Mouse (Mus musculus) embryo, embryonic 10.5 days (tissue): Measurements from ENCODE around the gene Polr2b.

Experiments
- DNase-seq: peaks from one replicate; pipeline ENCODE4 v3.0.0-alpha.2; 2015; ENCODE audit warnings: low spot score

Gene Polr2b

DNA sequence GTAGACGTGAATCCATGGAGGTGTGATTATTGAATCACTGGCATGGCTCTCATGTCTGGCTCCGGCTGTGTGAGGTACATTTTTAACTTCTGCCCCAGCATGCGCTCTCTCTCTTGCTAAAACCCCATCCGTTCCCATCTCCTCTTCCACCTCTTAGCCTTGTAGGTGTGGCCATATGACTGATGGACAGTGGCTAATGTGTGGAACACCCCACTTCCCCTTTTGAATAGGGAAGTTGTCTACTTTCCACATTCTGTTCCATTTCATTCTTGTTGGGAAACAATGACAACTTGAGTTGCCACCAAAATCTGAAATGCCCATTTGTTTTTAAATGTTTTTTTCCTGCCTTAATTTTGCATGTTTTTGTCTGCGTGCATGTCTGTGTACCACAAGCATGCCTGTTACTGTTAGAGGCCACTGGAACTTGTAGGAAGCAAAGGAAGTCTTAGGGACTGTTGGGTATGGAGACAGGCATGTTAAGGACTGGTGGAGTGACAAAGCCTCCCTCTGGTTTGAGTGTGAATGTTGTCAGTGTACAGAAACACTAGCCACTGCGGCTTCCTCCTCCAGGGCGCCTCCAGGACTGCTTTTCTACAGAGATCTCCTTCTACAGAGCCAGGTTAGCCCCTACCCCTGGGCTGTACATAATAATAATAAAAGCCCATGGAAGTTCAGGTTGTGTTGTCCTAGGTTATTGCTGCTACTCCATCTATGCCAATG lies 17.0 kb upstream of the Polr2b start:
- DNase-seq: no peak

DNA sequence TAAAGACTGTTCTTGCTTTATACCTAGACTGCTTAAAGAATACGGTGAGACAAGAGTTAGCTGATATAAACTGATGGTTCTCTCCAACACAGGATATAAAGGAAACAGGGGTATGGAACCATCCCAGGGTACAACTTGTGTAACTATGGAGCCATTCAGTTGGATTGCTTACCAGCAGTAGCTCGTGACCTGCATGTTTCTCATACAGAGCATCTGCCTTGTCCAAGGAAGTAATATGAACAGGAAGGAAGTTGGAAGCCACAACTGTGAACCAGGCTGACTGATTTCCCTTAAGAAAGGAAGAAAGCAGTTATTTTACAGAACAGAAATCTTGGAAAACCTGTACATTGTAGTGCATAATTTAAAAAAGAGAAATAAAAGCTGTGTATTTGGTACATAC lies 10.5 kb upstream of the Polr2b start:
- DNase-seq: no peak

DNA sequence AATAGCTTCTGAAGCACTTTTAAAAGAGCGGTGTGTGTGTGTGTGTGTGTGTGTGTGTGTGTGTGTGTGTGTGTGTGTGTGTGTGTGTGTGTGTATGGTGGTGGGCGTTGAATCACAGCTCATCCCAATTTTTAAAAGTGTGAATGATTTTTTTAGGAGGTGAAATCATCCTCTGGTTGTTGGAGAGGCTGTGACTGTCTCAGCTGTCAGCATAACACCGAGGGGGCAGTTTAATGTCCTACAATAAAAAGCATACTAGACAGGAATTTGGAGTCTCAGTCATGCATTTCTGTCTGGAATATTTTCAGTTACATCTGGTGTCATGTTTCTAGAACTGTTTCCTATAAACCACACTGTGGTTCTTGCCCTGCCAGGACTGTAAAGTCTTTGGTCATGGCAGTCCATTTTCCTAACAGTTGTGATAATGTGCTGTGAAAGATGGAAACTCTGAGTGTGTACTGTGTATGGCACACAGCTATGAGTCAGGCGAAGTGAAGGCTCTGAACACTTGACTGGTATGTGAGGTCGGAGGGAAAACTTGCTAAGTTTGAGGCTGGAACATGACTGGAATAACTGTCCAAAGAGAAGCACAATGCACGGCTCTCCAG lies 8.5 kb upstream of the Polr2b start:
- DNase-seq: no peak

DNA sequence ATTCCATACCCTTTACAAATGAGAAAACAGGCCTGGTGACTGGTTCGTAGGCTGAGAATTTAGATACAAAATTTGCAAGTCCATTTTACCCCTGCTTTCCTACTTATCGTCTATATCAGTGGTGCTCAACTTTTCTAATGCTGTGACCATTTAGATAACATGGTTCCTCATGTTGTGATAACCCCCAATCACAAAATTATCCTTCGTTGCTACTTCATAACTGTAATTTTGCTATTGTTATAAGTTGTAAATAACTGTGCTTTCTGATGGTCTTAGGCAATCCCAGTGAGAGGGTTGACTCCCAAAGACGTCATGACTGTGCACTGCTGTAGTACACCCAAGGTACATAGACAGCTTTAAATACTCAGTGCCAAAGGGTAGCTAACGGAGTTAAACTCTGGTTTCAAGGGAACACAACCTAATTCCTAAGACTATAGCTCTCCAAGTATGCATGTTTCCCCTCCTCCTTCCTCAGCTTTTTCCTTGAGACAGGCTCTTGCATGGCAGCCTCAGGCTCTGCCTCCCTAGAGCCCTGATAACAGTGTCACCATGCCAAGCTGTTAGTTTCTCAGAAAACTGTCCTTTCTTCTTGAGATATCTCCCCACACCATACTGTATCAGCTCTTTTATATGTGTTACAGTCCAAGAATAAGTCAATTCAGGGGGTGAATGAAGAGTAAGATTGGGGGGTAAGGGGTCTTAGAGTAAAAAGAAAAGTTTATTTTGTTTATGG lies 2.0 kb upstream of the Polr2b start:
- no peak for DNase-seq

DNA sequence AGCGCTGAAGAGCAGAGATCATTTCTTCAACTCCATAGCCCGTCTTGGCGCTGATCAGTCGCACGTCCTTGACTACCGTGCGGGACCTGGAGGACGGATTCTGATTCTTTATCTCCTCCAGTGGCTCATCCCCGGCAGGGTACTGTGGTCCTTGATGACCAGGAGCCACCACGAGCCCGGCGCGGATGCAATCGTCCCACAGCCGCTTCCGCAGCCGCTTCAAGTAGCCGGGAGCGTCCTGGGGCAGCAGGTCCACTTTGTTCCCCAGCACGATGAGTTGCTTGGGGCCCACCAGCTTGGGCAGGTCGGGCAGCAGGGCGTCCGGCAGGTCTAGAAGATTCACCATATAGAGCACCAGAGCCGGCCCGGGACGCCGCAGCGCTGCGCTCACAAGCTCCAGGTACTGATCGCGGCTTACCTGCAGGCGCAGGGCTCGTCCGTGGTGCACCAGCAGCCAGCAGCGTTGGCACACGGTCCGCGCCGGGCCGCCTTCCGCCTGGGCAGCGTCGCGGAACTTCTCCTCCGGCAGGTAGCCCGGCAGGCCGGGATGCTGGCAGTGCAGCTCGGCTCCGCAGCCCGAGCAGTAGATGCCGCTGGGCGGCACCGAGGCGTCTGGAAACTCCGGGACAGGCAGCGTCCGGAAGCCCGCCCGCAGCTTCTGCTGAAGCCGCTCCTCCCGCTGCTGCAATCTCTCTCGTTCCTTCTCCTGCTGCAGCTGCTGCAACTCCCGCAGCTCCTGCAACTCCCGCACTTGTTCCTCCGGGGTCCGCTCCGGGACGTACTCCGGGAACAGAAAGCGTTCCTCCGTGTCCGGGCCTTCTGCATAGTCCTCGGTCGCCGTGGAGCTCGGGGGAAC lies 668 bp upstream of the Polr2b start:
- peak; percentile 43 for DNase-seq

DNA sequence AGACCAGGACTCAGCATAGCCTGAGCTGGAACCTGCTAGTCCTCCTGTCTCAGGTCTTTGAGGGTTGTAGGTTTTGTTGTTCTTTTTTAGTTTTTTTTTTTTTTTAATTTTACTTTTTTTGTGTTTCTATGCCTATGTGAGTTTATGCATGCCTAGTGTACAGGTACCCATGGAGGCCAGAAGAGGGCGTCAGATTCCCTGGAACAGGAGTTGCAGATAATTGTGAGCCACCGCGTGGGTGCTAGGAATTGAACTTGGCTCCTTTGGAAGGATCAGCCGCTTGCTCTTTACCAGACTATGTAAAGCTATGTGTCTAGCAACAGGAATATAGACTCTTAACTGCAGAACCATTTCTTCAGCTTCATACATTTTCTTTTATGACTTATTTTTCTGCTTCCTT lies 4.3 kb downstream of the Polr2b start:
- DNase-seq: no peak

DNA sequence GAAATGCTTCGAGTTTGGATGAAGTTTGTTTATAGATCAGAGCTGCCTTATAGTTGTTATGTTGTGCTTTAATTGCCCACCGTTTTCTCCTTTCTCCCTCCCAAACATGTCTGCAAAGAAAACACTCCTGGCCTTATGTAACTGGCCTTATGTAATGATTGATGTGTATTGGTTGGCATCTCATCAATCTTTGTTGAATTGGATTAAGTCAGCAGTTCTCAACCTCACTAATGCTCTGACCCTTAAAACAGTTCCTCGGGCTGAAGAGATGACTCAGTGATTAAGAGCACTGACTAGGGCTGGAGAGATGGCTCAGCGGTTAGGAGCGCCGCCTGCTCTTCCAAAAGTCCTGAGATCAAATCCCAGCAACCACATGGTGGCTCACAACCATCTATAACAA lies 5.0 kb downstream of the Polr2b start:
- DNase-seq: no peak

DNA sequence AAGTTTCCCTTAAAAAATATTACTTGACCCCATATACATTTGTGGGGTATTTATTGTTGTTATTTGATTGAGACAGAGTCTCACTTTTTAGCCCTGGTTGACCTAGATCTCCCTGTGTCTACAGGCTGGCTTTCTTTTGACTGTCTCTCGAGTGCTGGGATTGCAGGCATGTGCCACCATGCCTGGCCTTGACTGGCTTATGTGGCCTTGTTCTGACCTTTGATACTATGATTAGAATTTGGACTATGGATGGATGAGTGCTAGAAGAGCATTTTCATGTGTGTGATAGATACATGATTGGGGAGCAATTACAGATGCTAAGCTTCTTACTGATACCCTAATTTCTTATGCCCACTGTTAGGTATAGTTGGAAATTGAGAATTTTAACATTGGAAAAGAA lies 15.0 kb downstream of the Polr2b start:
- no peak for DNase-seq

DNA sequence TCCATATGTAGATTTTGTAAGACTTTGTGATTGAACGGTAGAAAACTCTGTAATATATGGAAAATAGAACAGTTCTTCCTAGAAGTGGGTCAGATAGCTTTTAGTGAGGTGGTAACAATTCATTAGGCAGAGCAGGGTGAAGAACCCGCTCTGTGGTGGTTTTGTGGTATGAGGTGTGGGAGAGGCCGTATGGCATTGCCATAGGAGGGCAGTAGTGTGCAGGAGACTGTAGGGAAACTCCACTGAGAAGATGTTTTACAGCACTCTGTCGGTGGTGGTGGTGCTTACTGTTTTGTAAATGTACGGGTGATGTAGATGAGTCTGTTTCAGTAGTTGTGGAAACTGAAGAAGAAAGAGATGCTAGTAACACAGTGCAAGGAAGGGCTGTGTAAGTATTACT lies 20.2 kb downstream of the Polr2b start:
- no peak for DNase-seq

DNA sequence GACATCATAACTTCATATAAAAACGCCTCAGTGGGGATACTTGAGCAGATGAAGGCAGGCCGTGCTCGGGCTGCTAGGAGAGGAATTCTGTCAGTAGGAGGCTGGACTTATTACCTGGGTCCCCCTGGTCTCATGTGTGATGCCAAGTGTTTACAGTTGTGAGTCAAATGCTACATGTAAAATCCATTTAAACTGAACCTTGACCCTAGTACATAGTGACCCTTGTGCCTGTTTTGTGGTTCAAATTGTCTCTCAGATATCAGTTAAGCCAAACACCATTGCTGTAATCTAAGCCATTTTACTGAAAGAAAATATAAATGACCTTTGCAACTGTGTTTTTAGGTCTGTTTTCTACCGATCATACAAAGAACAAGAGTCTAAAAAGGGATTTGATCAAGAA lies 30.1 kb downstream of the Polr2b start:
- no peak for DNase-seq

DNA sequence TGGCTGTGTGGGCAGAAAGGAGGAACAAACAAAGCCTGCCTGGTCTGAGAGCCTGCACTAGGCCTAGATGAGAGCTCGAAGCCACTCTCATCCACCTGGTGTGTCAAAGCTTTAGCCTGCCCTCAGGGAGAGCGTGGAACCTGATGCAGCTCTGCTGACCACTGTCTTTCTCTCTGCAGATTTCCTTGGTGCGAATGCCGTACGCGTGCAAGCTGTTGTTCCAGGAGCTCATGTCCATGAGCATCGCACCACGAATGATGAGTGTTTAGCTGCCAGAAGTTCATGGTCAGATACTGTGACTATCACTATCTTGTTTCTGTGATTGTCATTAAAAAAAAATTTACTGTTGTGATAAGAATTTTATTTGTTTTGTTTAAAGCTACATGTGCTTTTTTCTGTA lies 39.0 kb downstream of the Polr2b start:
- no peak for DNase-seq

DNA sequence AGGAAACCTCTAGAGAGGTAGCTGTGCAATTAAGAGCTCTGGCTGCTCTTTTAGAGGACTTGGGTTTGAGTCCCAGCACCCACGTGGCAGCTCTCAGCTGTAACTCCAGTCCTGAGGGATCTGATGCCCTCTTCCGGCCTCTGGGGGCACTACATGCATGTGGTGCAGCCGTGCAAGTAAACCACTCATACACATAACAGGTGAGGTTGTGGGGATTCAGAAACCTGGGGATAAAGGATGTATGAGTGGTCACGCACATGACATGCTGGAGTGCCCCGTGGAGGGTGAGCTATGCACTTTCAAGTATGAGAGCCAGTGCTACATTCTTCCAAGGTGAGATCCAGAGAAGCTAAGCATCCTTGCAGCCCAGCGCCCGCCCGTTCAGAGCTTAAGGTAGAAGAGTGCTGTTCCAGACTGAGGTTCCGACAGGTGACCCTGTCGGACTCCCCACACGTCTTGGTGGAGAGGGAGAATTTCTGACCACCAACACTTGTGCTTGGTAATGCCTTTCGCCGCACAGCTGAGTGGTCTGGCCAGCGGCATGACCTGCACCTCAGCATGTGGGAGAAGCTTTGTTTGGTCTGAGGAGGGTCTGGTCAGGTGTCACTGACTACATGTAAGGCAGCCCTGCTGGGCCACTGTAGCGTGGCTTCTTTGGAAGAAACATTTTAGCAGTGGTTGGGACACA lies 40.2 kb downstream of the Polr2b start:
- no peak for DNase-seq

DNA sequence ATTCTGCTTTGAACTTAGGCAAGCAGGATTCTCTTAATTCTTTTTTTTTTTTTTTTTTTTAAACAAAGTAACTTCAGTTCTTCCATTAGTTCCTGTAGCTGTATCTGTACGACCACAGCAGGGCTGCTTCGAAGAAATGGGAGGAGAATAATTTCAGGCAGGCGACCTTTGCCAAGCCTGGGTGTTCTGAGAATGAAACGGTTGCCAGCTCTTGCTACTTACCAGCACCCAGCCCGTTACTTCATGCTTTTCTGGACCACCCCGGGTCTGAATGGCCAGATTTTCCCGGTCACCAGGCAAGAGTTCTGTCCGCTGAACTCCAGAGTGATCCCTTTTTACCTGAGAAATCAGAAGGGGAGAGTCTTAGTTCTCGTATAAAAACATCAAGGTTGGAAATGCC lies 41.7 kb downstream of the Polr2b start:
- DNase-seq: no peak

DNA sequence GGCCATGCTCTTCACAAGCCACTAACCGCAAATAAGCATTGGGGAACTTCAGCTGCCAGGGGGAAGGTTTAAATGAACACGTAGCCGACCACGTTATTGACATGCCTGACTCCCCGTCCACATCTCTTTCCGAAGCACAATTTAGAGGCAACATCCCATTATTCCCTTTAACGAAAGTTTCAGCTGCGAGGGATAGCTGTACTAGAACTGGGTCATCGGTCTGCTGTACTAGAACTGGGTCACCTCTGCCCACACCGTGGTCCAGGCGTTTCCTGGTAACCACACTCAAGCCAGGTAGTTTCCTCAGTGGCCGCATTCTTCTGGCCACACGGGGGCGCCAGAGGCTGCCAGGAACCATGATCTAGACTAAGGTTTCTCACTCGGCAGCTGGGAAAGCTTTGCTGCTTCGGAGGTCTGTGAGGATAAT lies 44.4 kb downstream of the Polr2b start:
- peak; percentile 93 for DNase-seq

DNA sequence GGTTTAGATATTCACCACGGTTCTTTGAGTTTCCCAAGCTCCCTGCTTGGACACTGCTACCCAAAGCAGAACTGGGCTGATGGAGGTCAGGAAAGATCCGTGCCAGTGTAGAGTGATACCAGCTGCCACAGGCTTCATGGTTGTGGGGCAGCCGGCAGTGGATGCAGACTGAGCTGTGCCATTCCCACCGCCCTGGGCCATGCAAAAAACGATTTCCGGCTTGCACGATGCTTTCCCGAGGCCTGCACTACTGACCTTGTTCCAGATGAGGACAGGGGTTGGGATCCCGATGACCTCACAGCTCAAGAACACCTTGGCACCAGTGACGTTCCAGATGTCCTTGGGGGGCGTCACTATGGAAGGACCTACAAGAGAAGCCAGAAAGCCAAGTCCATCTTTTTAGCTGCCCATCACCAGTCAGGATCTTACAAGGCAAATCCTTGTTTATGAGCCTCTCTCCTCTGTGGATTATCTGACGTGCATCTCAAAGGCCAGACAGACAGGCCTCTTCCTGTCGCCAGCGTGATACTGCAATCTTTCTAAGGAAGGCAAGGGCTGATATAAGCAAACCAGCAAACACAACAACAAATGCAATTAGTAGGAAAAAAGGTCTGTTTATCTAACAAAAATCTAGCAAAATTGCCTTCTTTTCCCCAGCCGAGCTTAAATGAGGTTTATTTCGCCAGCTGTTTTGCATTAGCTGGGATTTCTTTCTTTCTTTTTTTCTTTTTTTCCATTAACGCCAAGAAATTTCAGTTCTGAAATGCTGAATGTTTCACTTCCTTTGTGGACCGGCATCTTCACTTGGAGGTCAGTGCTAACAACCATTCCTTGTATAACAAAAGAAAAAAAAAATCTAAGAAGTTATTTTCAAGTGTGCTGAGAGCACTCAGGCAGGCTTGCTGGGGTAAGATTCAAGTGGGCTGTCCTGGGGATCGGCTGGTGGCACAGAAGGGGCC lies 45.6 kb downstream of the Polr2b start:
- no peak for DNase-seq

DNA sequence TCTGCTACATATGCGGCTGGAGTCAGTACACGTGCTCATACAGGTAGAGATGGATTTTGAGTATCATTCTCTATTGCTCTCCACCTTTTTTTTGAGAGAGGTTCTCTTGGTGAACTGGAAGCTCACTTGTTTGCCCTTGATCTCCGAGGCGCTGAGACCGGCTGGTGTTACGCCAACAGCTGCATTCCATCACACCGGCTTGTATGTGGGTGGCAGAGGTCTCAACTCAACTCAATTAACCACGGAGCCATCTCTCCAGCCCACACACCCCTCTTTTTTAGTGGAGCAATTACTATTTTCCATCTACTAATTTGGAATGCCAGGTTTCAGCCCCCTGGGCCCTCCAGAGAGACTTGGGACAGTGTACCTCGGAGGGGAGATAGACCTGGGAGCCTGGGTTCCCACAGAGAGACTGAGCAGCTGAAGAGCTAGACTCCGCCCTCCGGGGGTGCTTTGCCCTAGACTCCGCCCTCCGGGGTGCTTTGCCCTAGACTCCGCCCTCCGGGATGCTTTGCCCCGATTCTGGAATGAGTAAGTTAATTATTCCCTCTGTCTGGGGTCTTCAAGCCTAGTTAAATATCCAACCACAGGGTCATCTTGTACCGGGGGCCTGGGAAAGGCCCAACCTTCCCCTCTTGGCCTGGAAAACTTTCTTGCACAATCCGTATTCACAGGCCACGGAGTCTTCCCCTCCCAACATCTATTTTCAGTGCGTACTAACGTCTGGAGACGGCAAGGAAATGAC lies 47.6 kb downstream of the Polr2b start:
- DNase-seq: peak; percentile 79

DNA sequence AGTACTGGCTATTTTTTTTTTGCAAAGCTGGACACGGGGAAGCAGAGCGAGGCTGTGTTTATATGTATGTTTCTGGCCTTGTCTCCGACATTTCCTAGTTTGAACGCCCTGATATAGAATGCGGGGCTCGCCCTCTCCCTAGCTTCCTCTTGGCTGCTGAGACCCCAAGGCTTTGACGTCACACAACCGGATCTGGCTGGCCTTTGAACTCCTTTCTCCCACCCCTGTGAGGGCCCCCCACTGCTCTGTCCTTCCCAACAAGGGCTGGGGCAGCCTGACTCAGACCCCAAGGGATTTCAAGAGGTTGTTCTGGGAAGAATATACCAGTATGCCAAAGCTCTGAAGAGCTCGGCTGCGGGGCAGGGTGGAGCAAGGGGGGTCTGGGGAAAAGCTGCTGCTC lies 48.4 kb downstream of the Polr2b start:
- DNase-seq: peak; percentile 76

DNA sequence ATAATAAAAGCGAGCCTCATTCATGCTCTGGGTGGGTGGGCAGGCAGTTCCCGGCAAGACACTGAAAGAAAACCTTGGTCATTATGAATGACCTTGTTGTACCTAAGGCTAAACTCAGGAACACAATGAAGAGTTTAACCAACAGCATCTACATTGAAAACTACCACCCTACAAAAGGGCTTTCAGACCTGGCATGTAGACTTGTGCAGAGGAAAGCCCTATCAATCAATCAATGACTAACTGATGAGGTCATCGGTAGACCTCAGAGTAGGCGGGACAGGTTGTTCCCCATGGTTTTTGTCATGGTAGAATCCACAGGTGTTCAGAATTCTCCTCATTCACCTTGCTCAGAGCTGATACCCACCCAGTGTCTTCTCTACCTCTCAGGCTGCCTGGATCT lies 50.0 kb downstream of the Polr2b start:
- no peak for DNase-seq

DNA sequence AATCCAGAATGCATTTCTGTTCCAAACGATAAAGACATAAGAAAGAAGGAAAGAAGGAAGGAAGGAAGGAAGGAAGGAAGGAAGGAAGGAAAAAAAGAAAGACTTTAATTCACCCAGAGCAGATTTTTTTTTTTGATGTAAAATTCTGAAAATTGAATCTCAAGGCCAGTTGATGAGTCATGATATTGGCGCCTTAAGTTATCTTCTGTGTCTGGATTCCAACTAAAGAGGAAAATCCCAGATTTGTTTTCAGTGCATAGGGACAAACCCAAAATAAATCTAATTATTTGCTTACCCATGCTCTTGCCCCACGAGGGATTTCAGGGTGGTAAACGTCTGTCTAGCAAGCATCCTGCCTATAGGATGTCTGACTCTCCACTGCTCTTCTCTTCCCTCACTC lies 51.1 kb downstream of the Polr2b start:
- DNase-seq: no peak

DNA sequence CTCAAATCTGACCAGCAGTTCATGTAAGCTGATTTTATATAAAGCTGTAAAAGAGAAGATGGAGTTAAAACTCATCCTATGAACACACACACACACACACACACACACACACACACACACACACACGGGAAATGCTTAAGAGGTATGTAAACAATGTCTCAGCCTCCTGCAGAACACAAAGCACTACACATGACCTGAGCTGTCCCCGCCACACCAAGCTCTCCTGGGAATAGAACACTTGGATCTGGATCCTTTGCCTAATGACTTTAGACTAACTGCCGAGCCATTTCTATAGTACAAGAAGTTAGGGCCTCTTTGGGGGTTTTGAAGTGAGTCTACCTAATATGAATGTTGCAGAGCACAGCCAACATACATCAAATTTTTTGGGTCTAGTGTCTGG lies 52.2 kb downstream of the Polr2b start:
- no peak for DNase-seq
